Mouse (Mus musculus) embryo, embryonic 10.5 days (tissue): Measurements from ENCODE around the gene Dbt.
"Not testable (repeated sequence)": the region's sequence is repeated elsewhere in the genome, so short reads cannot be mapped to it uniquely, and the experiment has no call there.

Experiments
- DNase-seq: peaks from one replicate; pipeline ENCODE4 v3.0.0-alpha.2; 2015; ENCODE audit warnings: low spot score

Gene Dbt

GRCm38 (mm10) chr3:116542070-116542469 lies 29.2 kb downstream of the Dbt start:
- no peak for DNase-seq

DNA sequence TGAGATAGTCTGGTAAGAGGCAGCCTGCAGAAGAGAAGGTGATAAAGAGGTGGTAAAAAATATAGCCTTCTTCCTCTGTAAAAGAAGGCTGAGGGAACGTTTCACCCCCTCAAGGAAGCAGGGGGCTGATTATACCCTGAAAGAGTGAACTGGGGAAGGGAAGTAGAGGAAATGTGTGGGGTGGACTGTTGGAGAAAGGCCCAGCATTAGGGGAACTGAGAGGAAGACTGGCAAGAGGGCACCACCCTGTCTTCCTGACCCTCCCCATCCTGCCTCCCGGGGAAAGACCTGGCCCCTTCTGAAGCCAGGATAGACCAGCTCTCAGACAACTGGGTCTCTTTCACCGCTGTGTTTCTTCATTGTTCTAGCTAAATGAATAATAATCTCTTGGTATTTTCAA lies 29.7 kb downstream of the Dbt start:
- no peak for DNase-seq

DNA sequence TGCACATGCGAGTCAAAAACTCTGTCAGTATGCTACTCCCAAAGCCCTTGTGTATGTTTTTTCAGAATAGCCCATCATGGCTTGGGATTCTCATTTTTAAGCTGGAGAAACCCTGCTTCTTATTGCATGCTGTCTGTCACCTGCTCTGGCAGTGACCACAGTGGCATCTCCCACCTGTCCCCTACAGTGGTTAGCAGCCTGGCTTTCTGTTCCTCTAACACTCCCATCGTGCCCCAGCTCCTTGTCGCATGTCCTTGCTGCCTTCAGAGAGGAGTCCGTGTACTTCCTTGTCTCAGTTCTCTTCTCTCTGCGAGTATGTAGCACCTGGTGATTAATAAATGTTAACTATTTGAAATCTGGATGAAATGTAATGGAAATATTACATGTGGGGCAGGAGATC lies 34.6 kb downstream of the Dbt start:
- no peak for DNase-seq

GRCm38 (mm10) chr3:116551362-116551761 lies 38.5 kb downstream of the Dbt start:
- no peak for DNase-seq

DNA sequence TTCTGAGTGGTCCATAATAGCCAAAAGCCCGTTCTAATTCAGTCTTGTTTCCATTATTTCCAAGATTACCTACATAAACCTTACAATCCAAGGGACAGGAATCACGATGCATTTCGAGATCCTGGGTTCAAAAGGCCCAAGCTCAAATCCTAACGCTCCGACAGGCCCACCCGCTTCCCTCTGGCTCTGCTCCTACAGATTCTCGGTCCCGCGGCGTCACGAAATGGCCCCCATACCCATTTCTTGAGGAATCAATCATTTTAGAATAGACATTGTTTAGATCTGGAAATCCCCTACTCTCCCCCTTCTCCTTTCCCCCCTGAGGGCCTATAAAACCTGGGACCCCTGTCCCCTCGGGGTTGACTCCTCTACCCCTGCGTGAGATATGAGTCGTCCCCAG lies 48.4 kb downstream of the Dbt start:
- not testable (repeated sequence) for DNase-seq

DNA sequence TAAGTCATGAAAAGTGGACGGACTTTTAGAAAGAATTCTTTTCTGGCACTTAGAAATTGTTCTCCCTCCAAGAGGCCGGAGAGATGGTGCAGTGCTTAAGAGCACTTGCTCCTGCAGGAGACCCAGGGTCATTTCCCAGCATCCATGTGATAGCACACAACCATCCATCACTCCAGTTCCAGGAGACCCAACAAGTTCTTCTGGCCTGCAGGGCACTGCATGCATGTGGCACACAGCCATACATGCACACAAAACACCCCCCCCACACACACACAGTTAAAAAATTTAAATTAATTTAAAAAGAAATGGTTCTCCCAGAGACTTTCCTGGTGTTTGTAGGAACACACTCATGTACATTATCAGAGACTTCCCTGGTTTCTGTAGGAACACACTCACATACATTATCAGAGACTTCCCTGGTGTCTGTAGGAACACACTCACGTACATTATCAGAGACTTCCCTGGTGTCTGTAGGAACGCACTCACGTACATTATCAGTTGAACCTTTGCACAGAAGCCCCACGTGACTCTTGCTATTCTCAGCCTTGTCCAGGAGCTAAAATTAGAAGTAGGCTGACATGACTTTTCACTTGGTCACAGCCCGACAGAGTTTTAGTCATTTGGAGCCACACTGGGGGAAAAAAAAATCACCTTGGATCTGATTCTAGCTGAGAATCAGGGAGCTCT lies 49.7 kb downstream of the Dbt start, which contains the start of gene Lrrc39:
Gene Lrrc39 (plus strand): TSS at position 566 of the 687 bp plus-strand sequence.
- peak; percentile 10 for DNase-seq

- no peak for DNase-seq
Observed at GRCm38 (mm10) chr3:116563095-116563492, 50.2 kb downstream of the Dbt start.

- no peak for DNase-seq
Observed at GRCm38 (mm10) chr3:116570628-116571027, 57.8 kb downstream of the Dbt start.

- DNase-seq, result no peak
Observed at GRCm38 (mm10) chr3:116577286-116577685, 64.4 kb downstream of the Dbt start.

GRCm38 (mm10) chr3:116582201-116582600 lies 69.3 kb downstream of the Dbt start:
- no peak for DNase-seq

DNA sequence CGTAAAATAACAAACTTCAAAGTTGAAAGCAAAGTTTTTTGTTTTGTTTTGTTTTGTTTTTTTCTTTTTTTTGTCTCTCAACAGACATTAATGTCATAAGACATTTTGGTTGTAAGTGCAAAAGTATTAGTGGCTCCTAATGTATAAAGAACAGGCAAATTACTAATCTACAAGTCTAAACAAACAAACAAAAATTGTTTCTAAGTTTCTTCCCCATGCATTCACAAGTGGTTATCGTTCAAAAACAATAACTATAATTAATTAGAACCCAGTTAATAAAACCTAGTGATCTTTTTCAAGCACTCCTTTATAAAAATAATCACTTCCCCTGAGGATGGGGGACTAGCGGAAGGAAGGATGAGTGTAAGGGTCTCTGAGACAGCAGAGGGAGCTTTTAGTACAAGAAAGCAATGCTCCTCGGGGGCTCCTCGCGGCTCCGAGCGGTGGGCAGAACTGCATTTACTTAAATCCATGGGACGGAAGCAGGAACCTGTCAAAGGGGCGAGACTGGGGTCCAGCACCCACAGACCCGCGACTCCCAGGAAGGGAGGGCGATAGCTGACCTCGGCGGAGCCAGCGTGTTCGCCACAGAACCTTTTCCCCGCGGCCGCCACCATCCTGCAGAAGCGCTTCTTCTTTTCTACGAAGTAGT lies 81.3 kb downstream of the Dbt start:
- DNase-seq, result peak; percentile 70

DNA sequence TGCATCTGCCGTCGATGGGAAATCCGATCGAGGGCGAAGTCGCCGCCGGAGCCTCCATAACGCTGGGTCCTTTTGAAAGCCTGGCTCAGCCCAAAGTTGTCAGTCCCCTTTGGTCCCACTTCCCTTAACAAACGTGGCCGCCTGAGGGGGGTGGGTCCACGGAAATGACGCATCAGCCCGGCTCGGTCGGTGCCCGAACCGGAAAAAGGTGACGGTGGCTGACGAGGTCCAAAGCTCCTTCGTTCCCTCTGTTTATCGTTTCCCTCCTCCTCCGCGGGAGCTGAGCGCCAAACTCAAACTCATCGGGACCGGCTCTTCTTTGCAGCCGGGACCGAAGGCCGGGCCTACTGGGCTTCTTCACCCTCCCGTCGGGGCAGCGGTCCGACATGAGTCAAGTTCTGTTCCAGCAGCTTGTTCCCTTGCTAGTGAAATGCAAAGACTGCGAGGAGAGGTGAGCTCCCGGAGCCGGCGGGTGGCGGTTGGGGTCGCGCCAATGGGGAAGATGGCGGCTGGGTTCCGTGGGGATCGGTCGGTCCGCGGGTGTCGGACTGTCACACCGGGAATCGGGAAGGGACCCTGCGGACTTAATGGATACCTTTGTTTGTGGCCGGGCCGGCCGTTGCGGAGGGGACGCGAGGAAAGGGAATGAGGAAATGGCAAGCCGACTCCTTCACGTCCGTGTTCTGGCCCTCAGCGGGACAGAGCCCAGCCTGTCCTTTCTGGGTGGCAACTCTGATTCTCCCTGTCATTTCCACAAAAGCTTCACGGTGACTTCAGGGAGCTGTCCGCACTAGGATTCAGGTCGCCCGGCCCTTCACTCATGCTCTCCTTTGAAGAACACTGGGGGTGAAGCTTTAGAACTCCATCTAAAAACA lies 82.1 kb downstream of the Dbt start, which contains the start of gene Sass6:
Gene Sass6 (plus strand): TSS at position 255 of the 875 bp plus-strand sequence.
- DNase-seq, result peak; percentile 99

GRCm38 (mm10) chr3:116595603-116595991 lies 82.7 kb downstream of the Dbt start:
- no peak for DNase-seq
